Mouse (Mus musculus) lung, postnatal 0 days (tissue): ENCODE measurements around the gene Ctnnal1. TPM values are rescaled to one million over a fixed set of nuclear protein-coding genes. Genes with fewer than 3 reads are reported as not detected.
A peak's percentile ranks its signal among the peaks of the same experiment; 100 is the strongest.

Experiments used
- ATAC-seq: fragments of 200-750 bp; cut with Nextera tagmentation; 2 replicates; pipeline ENCODE4 v1.8.0; 2017; ENCODE audit warnings: moderate library complexity
- DNase-seq: peaks from one replicate; pipeline ENCODE4 v3.0.0-alpha.2; 2016; ENCODE audit warnings: low spot score
- H3K27ac ChIP-seq: fragments of 300-500 bp; sonication (generic); 2 replicates; pipeline ENCODE4 v1.5.1; 2014; ENCODE audit warnings: antibody characterized with exemption, mild to moderate bottlenecking, low read length, mixed read lengths
- H3K27me3 ChIP-seq: fragments of 300-500 bp; sonication (generic); replicated peaks from 2 replicates; pipeline ENCODE4 v1.6.1; 2014; ENCODE audit warnings: low read length, mixed read lengths; ENCODE audit not compliant: insufficient read depth
- H3K36me3 ChIP-seq: fragments of 300-500 bp; sonication (generic); 2 replicates; pipeline ENCODE4 v1.6.1; 2014; ENCODE audit warnings: low read length, mixed read lengths; ENCODE audit not compliant: insufficient read depth
- H3K4me1 ChIP-seq: fragments of 300-500 bp; sonication (generic); 2 replicates; pipeline ENCODE4 v1.6.1; 2014; ENCODE audit warnings: antibody characterized with exemption, low read depth, low read length, mixed read lengths; ENCODE audit not compliant: insufficient read depth
- H3K4me2 ChIP-seq: fragments of 300-500 bp; sonication (generic); replicated peaks from 2 replicates; pipeline ENCODE4 v1.6.1; 2014; ENCODE audit warnings: low read depth, mild to moderate bottlenecking, low read length, moderate library complexity, mixed read lengths
- H3K4me3 ChIP-seq: fragments of 300-500 bp; sonication (generic); 2 replicates; pipeline ENCODE4 v1.5.1; 2014; ENCODE audit warnings: low read depth, low read length
- H3K9ac ChIP-seq: fragments of 300-500 bp; sonication (generic); replicated peaks from 2 replicates; pipeline ENCODE4 v1.6.1; 2014; ENCODE audit warnings: low read depth, mild to moderate bottlenecking
- H3K9me3 ChIP-seq: fragments of 300-500 bp; sonication (generic); 2 replicates; pipeline ENCODE4 v1.6.1; 2016; ENCODE audit warnings: low read length, mixed read lengths
- CTCF ChIP-seq: IDR thresholded peaks from 2 replicates; pipeline ENCODE4 v1.5.1; 2016; ENCODE audit warnings: antibody characterized with exemption, mild to moderate bottlenecking
- EP300 ChIP-seq: IDR thresholded peaks from 2 replicates; pipeline ENCODE4 v1.6.1; 2016; ENCODE audit warnings: antibody characterized with exemption, mild to moderate bottlenecking, control low read depth
- WGBS: fragments of 180-500 bp; shearing (Covaris S2); extraction: QIAGEN DNeasy Blood & Tissue Kit; methylation state at CpG from one replicate; pipeline ENCODE4 v1.1.7; 2014; 5-methylcytosine and 5-hydroxymethylcytosine counted together
- microRNA counts: library from miRNA; unstranded; fragments of <30 nt; microRNA quantifications from one replicate; lab custom pipeline; 2015
- microRNA-seq: library from miRNA; unstranded; fragments of <30 nt; microRNA quantifications from one replicate; pipeline ENCODE4, GENCODE M21; 2016
- polyA plus RNA-seq: library from polyadenylated mRNA; unstranded; fragments of >200 nt; fragmentation: Nextera tagmentation; extraction: Ambion mirVana; gene quantifications from 2 replicates; pipeline ENCODE4 v1.2.1, GENCODE M21; 2015

Gene Ctnnal1
- polyA plus RNA-seq, 1 experiment from 2014 or later = 16.1 TPM

DNA sequence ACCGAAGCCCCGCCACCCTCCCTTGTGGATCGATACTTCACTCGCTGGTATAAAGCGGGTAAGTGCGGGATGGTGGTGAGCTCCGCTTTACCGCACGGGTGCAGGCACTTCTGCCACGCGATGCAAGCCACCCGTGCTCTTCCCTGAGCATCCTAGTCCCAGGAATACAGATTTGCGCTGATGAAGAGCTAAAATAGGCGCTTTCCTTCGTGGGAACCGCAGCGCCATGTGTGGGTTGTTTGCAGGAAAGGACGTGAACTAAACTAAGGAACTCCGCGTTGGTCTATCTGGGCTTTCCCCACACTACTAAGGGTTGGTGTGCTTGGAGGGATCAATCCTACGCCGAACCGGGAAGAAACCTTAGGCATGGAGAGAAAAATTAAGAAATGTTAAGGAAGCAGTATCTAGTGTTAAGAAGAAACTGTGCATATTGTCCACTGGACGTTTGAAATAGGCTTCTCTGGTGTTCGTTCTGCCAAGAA lies 62.3 kb downstream of the Ctnnal1 start:
- Histone ChIP-seq H3K4me1 (peaks cover 4% of the 10 kb centered on the region; the same call in 1 of the 2 replicates), H3K4me2 (peak overlapping the region; percentile 68), H3K36me3 (peaks cover 9% of the 10 kb centered on the region; the same call in 1 of the 2 replicates), H3K27ac (no peak overlapping the region), H3K9ac (peak overlapping the region; percentile 85), H3K9me3 (no peaks in the 10 kb centered on the region), H3K4me3 (peak overlapping the region; percentile 84), H3K27me3 (no peaks in the 10 kb centered on the region)
- ATAC-seq (peak; percentile 13), DNase-seq (no peak)
- TF ChIP-seq CTCF (no peak; the same call in 1 of the 2 replicates), EP300 (no peak)
- WGBS = 1% methylated on average over 25 of the region's 25 CpGs

DNA sequence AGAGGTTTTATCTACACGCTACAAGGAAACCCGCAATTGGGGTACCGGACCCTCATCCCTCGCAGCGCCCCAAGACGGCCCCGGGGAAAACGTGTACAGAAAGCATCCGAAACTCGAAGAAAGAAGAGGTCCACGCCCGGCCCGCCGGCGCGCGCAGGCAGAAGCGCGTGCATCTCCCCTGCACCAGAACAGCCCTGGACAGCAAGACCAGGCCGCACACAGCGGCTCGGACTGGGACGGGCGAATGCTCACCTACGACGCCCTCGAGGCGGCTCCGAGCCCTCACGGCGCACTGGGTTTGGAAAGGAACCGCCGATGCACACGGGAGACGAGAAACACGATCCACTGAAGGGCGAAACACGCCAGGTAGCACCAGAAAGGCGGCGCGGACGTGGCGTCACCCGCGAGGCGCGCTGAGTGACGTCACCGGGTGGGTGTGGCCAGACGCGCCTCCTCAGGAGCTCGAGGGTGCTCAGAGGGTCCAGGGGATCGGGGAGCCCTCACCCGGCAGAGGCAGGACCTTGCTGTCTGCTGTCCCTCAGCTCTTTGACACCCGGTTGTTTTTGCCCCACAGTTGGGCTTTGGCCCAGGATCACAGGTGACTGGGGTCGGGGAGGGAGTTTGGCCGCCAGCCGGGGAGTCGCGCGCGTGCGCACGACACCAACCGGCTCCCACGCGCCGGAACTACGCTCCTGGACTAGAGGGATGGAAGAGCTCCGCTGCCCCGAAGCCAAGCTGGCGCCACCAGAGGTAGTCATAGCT lies 62.9 kb downstream of the Ctnnal1 start, which contains the start of the genes Elp1 and Fam206a:
Gene Elp1 (minus strand): TSS at position 425 of the 762 bp plus-strand sequence.
Gene Fam206a (plus strand): TSS at position 439 of the 762 bp plus-strand sequence.
- Histone ChIP-seq H3K9ac (peak within 1 kb of the TSS; percentile 85), H3K9me3 (no peaks in the 10 kb centered on the region), H3K27ac (peak within 1 kb of the TSS; percentile 66), H3K4me1 (peaks cover 4% of the 10 kb centered on the region; the same call in 1 of the 2 replicates), H3K4me3 (peak within 1 kb of the TSS; percentile 84), H3K27me3 (no peaks in the 10 kb centered on the region), H3K36me3 (peaks cover 15% of the 10 kb centered on the region; the same call in 1 of the 2 replicates), H3K4me2 (peak within 1 kb of the TSS; percentile 68)
- 1% methylated on average over 70 of the region's 72 CpGs for WGBS
- ATAC-seq = peak; percentile 97
- no peak; the same call in 1 of the 2 replicates for TF ChIP-seq CTCF
- TF ChIP-seq EP300 = no peak
- peak; percentile 85 for DNase-seq

GRCm38 (mm10) chr4:56791373-56791772 lies 73.6 kb downstream of the Ctnnal1 start:
- Histone ChIP-seq H3K9ac (no peak overlapping the region), H3K27me3 (no peaks in the 10 kb centered on the region), H3K4me1 (no peaks in the 10 kb centered on the region), H3K27ac (no peak overlapping the region), H3K4me2 (no peak overlapping the region), H3K9me3 (no peaks in the 10 kb centered on the region), H3K36me3 (peaks cover 50% of the 10 kb centered on the region), H3K4me3 (no peak overlapping the region)
- ATAC-seq = no peak
- TF ChIP-seq CTCF (peak; percentile 59), EP300 (no peak)
- peak; percentile 22 for DNase-seq
- WGBS = 47% methylated on average over 1 of the region's 1 CpGs

DNA sequence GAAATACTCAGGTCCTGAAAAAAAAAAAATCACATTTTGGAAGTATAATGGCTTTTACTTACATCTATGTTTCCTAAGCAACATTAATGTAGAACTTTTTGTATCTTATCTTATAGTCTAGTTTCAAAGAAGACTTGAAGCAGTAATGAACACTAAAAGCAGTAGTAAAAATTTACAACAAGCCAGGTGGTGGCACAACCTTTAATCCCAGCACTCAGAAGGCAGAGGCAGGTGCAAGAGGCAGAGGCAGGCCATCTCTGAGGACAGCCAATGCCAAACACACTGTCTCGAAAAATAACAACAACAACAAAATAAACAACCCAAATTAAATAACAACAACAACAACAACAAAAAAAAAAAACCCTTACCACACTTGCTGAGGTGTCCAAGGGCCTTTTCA lies 93.9 kb downstream of the Ctnnal1 start:
- DNase-seq = no peak
- no peak for TF ChIP-seq EP300
- no peak for TF ChIP-seq CTCF
- Histone ChIP-seq H3K4me3 (no peak overlapping the region), H3K27me3 (no peaks in the 10 kb centered on the region), H3K36me3 (peaks cover 54% of the 10 kb centered on the region; the same call in 1 of the 2 replicates), H3K9me3 (no peaks in the 10 kb centered on the region), H3K4me1 (no peaks in the 10 kb centered on the region), H3K27ac (no peak overlapping the region), H3K4me2 (no peak overlapping the region), H3K9ac (no peak overlapping the region)
- ATAC-seq = no peak
- WGBS = 60% methylated on average over 1 of the region's 1 CpGs

GRCm38 (mm10) chr4:56768913-56769312 lies 96.1 kb downstream of the Ctnnal1 start:
- no peak overlapping the region for H3K4me2 ChIP-seq
- H3K4me3 ChIP-seq = no peak overlapping the region
- H3K4me1 ChIP-seq = no peaks in the 10 kb centered on the region
- no peaks in the 10 kb centered on the region for H3K9me3 ChIP-seq
- 61% methylated on average over 7 of the region's 7 CpGs for WGBS
- H3K27me3 ChIP-seq = no peaks in the 10 kb centered on the region
- H3K9ac ChIP-seq = no peak overlapping the region
- DNase-seq (no peak), ATAC-seq (peak; percentile 56)
- H3K27ac ChIP-seq = no peak overlapping the region
- TF ChIP-seq CTCF = no peak
- TF ChIP-seq EP300 = no peak
- H3K36me3 ChIP-seq = peaks cover 48% of the 10 kb centered on the region; the same call in 1 of the 2 replicates

DNA sequence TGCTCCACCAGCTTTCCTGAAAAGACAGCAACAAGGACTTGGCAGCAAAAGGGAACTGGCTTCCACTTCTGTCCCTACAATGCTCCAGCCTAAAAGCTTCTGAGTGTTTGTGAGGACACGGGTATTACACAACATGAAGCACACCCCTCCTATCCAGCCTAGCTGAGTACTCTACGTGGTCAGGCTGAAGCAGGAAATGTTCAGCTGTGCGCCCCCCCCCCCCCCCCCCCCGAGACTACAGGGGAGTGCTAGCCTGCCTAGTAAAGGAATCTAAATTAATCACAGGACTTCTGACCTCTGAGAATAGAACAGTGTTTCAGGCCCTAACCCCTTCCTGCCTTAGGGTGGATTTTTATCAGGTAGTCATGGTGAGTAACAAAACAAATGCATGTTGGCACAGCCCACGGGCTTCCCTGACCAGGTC lies 97.1 kb downstream of the Ctnnal1 start:
- Histone ChIP-seq H3K4me2 (no peak overlapping the region), H3K27me3 (no peaks in the 10 kb centered on the region), H3K9ac (no peak overlapping the region), H3K36me3 (peaks cover 38% of the 10 kb centered on the region; the same call in 1 of the 2 replicates), H3K4me3 (no peak overlapping the region), H3K9me3 (no peaks in the 10 kb centered on the region), H3K4me1 (no peaks in the 10 kb centered on the region), H3K27ac (no peak overlapping the region)
- DNase-seq (peak; percentile 79), ATAC-seq (peak; percentile 82)
- TF ChIP-seq EP300 (no peak), CTCF (no peak)
- 62% methylated on average over 5 of the region's 5 CpGs for WGBS

MicroRNAs within 50 kb of the gene (microRNA counts, 519-probe panel; counts per million panel counts)
- microRNA mmu-miR-32 (lab: Ali Mortazavi, UCI) = 4,953 counts per million, percentile 57 among the panel's probes with 10 or more counts

Small RNAs within 50 kb of the gene (microRNA-seq; reads per million reads assigned to microRNA genes)
- 347 reads per million, percentile 63 among the genes with 10 or more reads in this experiment for gene Mir32

Other genes starting within 250 kb of the Ctnnal1 start
- gene Gm26657, start 125.1 kb downstream of the Ctnnal1 start, polyA plus RNA-seq = not detected in 2 replicates
- gene Actl7b, start 123.7 kb downstream of the Ctnnal1 start, polyA plus RNA-seq = 0.08 TPM in 1 of 2 replicates, not detected in the other
- not detected in 2 replicates for gene Actl7a, start 121.8 kb downstream of the Ctnnal1 start, polyA plus RNA-seq
- 14.3 and 16.4 TPM in 2 replicates for gene Elp1, start 62.9 kb downstream of the Ctnnal1 start, polyA plus RNA-seq
- 4.3 and 4.7 TPM in 2 replicates for gene Fam206a, start 62.8 kb downstream of the Ctnnal1 start, polyA plus RNA-seq
- 12.6 and 16.7 TPM in 2 replicates for gene Tmem245, start 82.2 kb upstream of the Ctnnal1 start, polyA plus RNA-seq
- 0.91 and 1.7 TPM in 2 replicates for gene Frrs1l, start 125.2 kb upstream of the Ctnnal1 start, polyA plus RNA-seq